Comparison of ENCODE assay signal across 9 mouse cellular contexts in genomic region chr16:72995251-72995954, GRCm38 (mm10).
DNase-seq lines count a peak whose midpoint lies in the region; ATAC-seq lines count a peak whose summit lies in the region.
"Had no signal": no experiment of that assay in that cellular context is flagged by ENCODE, and none has a peak within 500 bp of the region (broad histone marks: within the 10 kb centered on the region; RNA-seq: fewer than 3 reads in every experiment).

No protein-coding gene starts in this region.

- H3K27ac ChIP-seq in limb, embryonic 11.5 days (replicated peaks; ENCODE audit: low read depth, low read length) = no peak overlapping the region; the same call in 1 of the 2 replicates
- H3K27ac ChIP-seq: embryonic facial prominence, embryonic 12.5 days had no signal

- peak; percentile 61 for DNase-seq in testis, postnatal 10 days (ENCODE audit: low spot score)
- no peak for DNase-seq in testis, postnatal 14 days (ENCODE audit: low spot score)
- peak; percentile 83 for DNase-seq in brain, adult 2 months (ENCODE audit: low read depth, low spot score)
- peak; percentile 30 for DNase-seq in fibroblast of lung, adult 2 months (ENCODE audit: low read depth)
- peak; percentile 63 for DNase-seq in hindlimb bud, embryonic 11.5 days (ENCODE audit: extremely low spot score, low read depth, low spot score)
- DNase-seq in limb, embryonic 11.5 days (ENCODE audit: low spot score) = peak; percentile 82
- DNase-seq in retina, postnatal 1 day = peak; percentile 79

- ATAC-seq in limb, embryonic 11.5 days (ENCODE audit: insufficient number of reproducible peaks, low FRiP score, low TSS enrichment, low read depth) = no peak
- no peak for ATAC-seq in erythroid progenitor cell, adult 5-6 weeks (replicated peaks; ENCODE audit: low FRiP score, poor library complexity, severe bottlenecking)

- no peaks in the 10 kb centered on the region for H3K9me3 ChIP-seq in limb, embryonic 11.5 days (ENCODE audit: control insufficient read depth, low read length)
- H3K9me3 ChIP-seq: embryonic facial prominence, embryonic 12.5 days had no signal

- H3K4me2 ChIP-seq in limb, embryonic 11.5 days (ENCODE audit: low read depth, severe bottlenecking) = no peak overlapping the region
- H3K4me2 ChIP-seq: embryonic facial prominence, embryonic 12.5 days had no signal

- peaks cover 3% of the 10 kb centered on the region; the same call in 1 of the 2 replicates for H3K36me3 ChIP-seq in limb, embryonic 11.5 days (ENCODE audit: control insufficient read depth, insufficient read depth, low read length)

- no peaks in the 10 kb centered on the region for H3K4me1 ChIP-seq in limb, embryonic 11.5 days (ENCODE audit: control insufficient read depth, insufficient read depth, low read length)
- H3K4me1 ChIP-seq: embryonic facial prominence, embryonic 12.5 days had no signal

- no peak overlapping the region for H3K9ac ChIP-seq in limb, embryonic 11.5 days (ENCODE audit: low read length)
- H3K9ac ChIP-seq: embryonic facial prominence, embryonic 12.5 days had no signal

- no peaks in the 10 kb centered on the region for H3K27me3 ChIP-seq in limb, embryonic 11.5 days (ENCODE audit: control insufficient read depth, insufficient read depth, low read length)
- H3K27me3 ChIP-seq: embryonic facial prominence, embryonic 12.5 days had no signal

- H3K4me3 ChIP-seq in limb, embryonic 11.5 days (ENCODE audit: low read depth, low read length) = no peak overlapping the region
- H3K4me3 ChIP-seq: embryonic facial prominence, embryonic 12.5 days had no signal

- 17% methylated on average over 8 of the region's 8 CpGs for whole genome bisulfite sequencing in limb, embryonic 11.5 days
